Mouse (Mus musculus): ENCODE results near the gene Zfp800.

GRCm38 (mm10) chr6:28430795-28431537 is 33.2 kb upstream of the Zfp800 start:
- no peak for TF ChIP-seq CTCF (IDR thresholded peaks at IDR 0.05; ENCODE audit: borderline replicate concordance, insufficient read depth, low read length)
- no peak for TF ChIP-seq POLR2A (IDR thresholded peaks at IDR 0.05; ENCODE audit: low read depth, low read length)

All from embryonic fibroblast, embryonic 13.5 days (primary cell).